Mouse (Mus musculus) cerebellum, adult 2 months (tissue): Measurements from ENCODE around the gene Tob1. TPM values are rescaled to one million over a fixed set of nuclear protein-coding genes. Genes with fewer than 3 reads are reported as not detected.

Experiments used
- DNase-seq, 2 experiments: peaks; one replicate each; pipeline ENCODE4 v3.0.0; 2021
- H3K27ac ChIP-seq: fragments of 200-500 bp; 2 replicates; pipeline ENCODE4 v1.5.1; 2012; ENCODE audit warnings: low read length, control low read depth, inconsistent platforms; ENCODE audit not compliant: insufficient read depth
- H3K27me3 ChIP-seq: fragments of 200-500 bp; 2 replicates; pipeline ENCODE4 v1.6.1; 2012; ENCODE audit warnings: inconsistent platforms, mild to moderate bottlenecking, low read length, moderate library complexity; ENCODE audit not compliant: control insufficient read depth, insufficient read depth
- H3K4me1 ChIP-seq: fragments of 200-500 bp; 2 replicates; pipeline ENCODE4 v1.6.1; 2011; ENCODE audit warnings: low read length; ENCODE audit not compliant: control insufficient read depth, insufficient read depth
- H3K4me3 ChIP-seq: fragments of 200-500 bp; replicated peaks from 2 replicates; pipeline ENCODE3; 2011; ENCODE audit warnings: mild to moderate bottlenecking, low read depth, low read length, control low read depth; ENCODE audit not compliant: insufficient read depth
- CTCF ChIP-seq: fragments of 200-500 bp; IDR thresholded peaks from 2 replicates; pipeline ENCODE4 v1.5.1; 2011; ENCODE audit warnings: low read depth, mild to moderate bottlenecking, control low read depth, low read length, moderate library complexity, borderline replicate concordance; ENCODE audit not compliant: insufficient read depth
- POLR2A ChIP-seq: fragments of 200-500 bp; IDR thresholded peaks from 2 replicates; pipeline ENCODE4 v1.6.1; 2011; ENCODE audit warnings: low read length, control low read depth, borderline replicate concordance; ENCODE audit not compliant: insufficient read depth
- WGBS: fragments of 180-500 bp; shearing (Covaris S2); methylation state at CpG from one replicate; pipeline ENCODE4 v1.1.7; 2018; 5-methylcytosine and 5-hydroxymethylcytosine counted together
- polyA plus RNA-seq: library from polyadenylated mRNA; depleted of rRNA; stranded (reverse); fragments of >200 nt; gene quantifications from 2 replicates; pipeline ENCODE4 v1.2.3, GENCODE M21; 2012

Tob1 gene
- polyA plus RNA-seq, 1 experiment, result 55.9 TPM

- H3K27ac ChIP-seq, result no peak overlapping the region
- H3K27me3 ChIP-seq, result no peaks in the 10 kb centered on the region
- peaks cover 9% of the 10 kb centered on the region for H3K4me1 ChIP-seq
- TF ChIP-seq CTCF (no peak), POLR2A (no peak)
- WGBS, result 87% methylated on average over 9 of the region's 9 CpGs
- no peak overlapping the region for H3K4me3 ChIP-seq
- DNase-seq, result no peak
These were observed 39.1 kb upstream of the Tob1 start for GRCm38 (mm10) chr11:94172186-94172585.

GRCm38 (mm10) chr11:94173726-94174146 is 37.5 kb upstream of the Tob1 start:
- TF ChIP-seq CTCF, result no peak
- TF ChIP-seq POLR2A, result no peak
- no peaks in the 10 kb centered on the region for H3K27me3 ChIP-seq

GRCm38 (mm10) chr11:94175288-94175687 is 36.0 kb upstream of the Tob1 start:
- no peak for TF ChIP-seq POLR2A
- TF ChIP-seq CTCF, result no peak
- no peak for DNase-seq
- 59% methylated on average over 7 of the region's 7 CpGs for WGBS

More at GRCm38 (mm10) chr11:94173726-94174146, 37.5 kb upstream of the Tob1 start:
- Histone ChIP-seq H3K4me3 (no peak overlapping the region), H3K27ac (no peak overlapping the region), H3K4me1 (peaks cover 9% of the 10 kb centered on the region)
- 66% methylated on average over 4 of the region's 4 CpGs for WGBS
- DNase-seq, result no peak

GRCm38 (mm10) chr11:94175694-94176093 is 35.6 kb upstream of the Tob1 start:
- 63% methylated on average over 8 of the region's 8 CpGs for whole genome bisulfite sequencing
- Histone ChIP-seq H3K4me3 (no peak overlapping the region), H3K4me1 (peaks cover 9% of the 10 kb centered on the region), H3K27ac (no peak overlapping the region), H3K27me3 (no peaks in the 10 kb centered on the region)
- no peak for DNase-seq
- no peak for TF ChIP-seq POLR2A
- no peak for TF ChIP-seq CTCF

More at GRCm38 (mm10) chr11:94175288-94175687, 36.0 kb upstream of the Tob1 start:
- H3K27me3 ChIP-seq, result no peaks in the 10 kb centered on the region
- no peak overlapping the region for H3K4me3 ChIP-seq
- H3K27ac ChIP-seq, result no peak overlapping the region
- H3K4me1 ChIP-seq, result peaks cover 9% of the 10 kb centered on the region

- H3K27me3 ChIP-seq, result no peaks in the 10 kb centered on the region
- H3K4me3 ChIP-seq, result no peak overlapping the region
- TF ChIP-seq POLR2A (no peak), CTCF (no peak)
- 81% methylated on average over 15 of the region's 15 CpGs for WGBS
- no peak overlapping the region for H3K27ac ChIP-seq
- peaks cover 4% of the 10 kb centered on the region; the same call in 1 of the 2 replicates for H3K4me1 ChIP-seq
- DNase-seq, result no peak
These were observed 33.2 kb upstream of the Tob1 start for GRCm38 (mm10) chr11:94177841-94178585.

- no peak for DNase-seq
- H3K4me1 ChIP-seq, result peaks cover 4% of the 10 kb centered on the region; the same call in 1 of the 2 replicates
- TF ChIP-seq POLR2A (no peak), CTCF (no peak)
- H3K4me3 ChIP-seq, result no peak overlapping the region
- WGBS, result 31% methylated on average over 1 of the region's 1 CpGs
- H3K27me3 ChIP-seq, result no peaks in the 10 kb centered on the region
- H3K27ac ChIP-seq, result no peak overlapping the region
These were observed 31.5 kb upstream of the Tob1 start for GRCm38 (mm10) chr11:94179768-94180167.

GRCm38 (mm10) chr11:94180194-94180593 is 31.1 kb upstream of the Tob1 start:
- no peak for DNase-seq
- no peaks in the 10 kb centered on the region for H3K27me3 ChIP-seq
- no peak for TF ChIP-seq CTCF
- TF ChIP-seq POLR2A, result no peak
- H3K4me3 ChIP-seq, result no peak overlapping the region
- H3K27ac ChIP-seq, result no peak overlapping the region
- H3K4me1 ChIP-seq, result peaks cover 4% of the 10 kb centered on the region; the same call in 1 of the 2 replicates
- 89% methylated on average over 4 of the region's 4 CpGs for WGBS

- DNase-seq, result no peak
- peaks cover 4% of the 10 kb centered on the region; the same call in 1 of the 2 replicates for H3K4me1 ChIP-seq
- H3K4me3 ChIP-seq, result no peak overlapping the region
- 94% methylated on average over 8 of the region's 8 CpGs for WGBS
- no peaks in the 10 kb centered on the region for H3K27me3 ChIP-seq
- no peak for TF ChIP-seq POLR2A
- no peak for TF ChIP-seq CTCF
- H3K27ac ChIP-seq, result no peak overlapping the region
These were observed 29.6 kb upstream of the Tob1 start for GRCm38 (mm10) chr11:94181694-94182093.
